Mouse (Mus musculus): Measurements from ENCODE around the gene Tmem147. TPM values are rescaled to one million over a fixed set of nuclear protein-coding genes. Genes with fewer than 3 reads are reported as not detected.
"Not testable (repeated sequence)": the region's sequence is repeated elsewhere in the genome, so short reads cannot be mapped to it uniquely, and the experiment has no call there.

The Tmem147 gene
- polyA plus RNA-seq, 1 experiment from 2014 or later, result 221 TPM

DNA sequence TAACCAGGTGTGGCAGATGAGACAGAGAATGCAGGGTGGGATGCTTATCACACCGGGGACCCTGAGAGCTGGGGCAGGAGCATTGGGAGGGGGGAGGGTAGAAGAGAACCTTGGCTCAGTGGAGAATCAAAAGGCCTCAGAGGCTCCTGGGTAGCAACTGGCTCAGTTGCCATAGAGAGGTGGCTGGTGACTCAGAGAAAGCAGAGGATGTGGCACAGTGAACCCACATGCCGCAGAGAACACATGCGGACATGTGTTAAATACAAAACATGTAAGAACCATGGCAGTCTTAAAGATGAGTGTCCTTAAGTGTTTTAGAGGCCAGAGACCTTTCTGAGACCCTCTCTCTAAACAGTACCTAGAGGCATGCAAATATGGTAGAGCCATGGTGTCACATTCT, 6.9 kb upstream of the Tmem147 start:
- H3K27ac ChIP-seq (replicated peaks), result no peak overlapping the region
- TF ChIP-seq CTCF (IDR thresholded peaks at IDR 0.05; ENCODE audit: low read depth) (no peak), EP300 (optimal IDR thresholded peaks at IDR 0.05) (no peak)
- no peak overlapping the region for H3K4me2 ChIP-seq (replicated peaks; ENCODE audit: low read depth)
- WGBS, result 79% methylated on average over 3 of the region's 3 CpGs
- H3K4me1 ChIP-seq (replicated peaks; ENCODE audit: control insufficient read depth, insufficient read depth), result no peaks in the 10 kb centered on the region
- H3K36me3 ChIP-seq (ENCODE audit: control insufficient read depth, insufficient read depth, low read length), result 0 out of 2 replicates have a peak, but pooled peaks cover 3% of the 10 kb centered on the region
- H3K9me3 ChIP-seq (ENCODE audit: control insufficient read depth, low read length), result no peaks in the 10 kb centered on the region
- H3K9ac ChIP-seq (ENCODE audit: low read length), result no peak overlapping the region
- DNase-seq (ENCODE audit: low spot score) (no peak), ATAC-seq (ENCODE audit: low FRiP score, low TSS enrichment) (no peak)
- no peak overlapping the region for H3K4me3 ChIP-seq (ENCODE audit: low read depth, low read length)
- no peaks in the 10 kb centered on the region for H3K27me3 ChIP-seq (ENCODE audit: control insufficient read depth, insufficient read depth, low read length)

- H3K36me3 ChIP-seq (ENCODE audit: control insufficient read depth, insufficient read depth, low read length); DNase-seq (ENCODE audit: low spot score); H3K4me1 ChIP-seq (replicated peaks; ENCODE audit: control insufficient read depth, insufficient read depth); H3K27me3 ChIP-seq (ENCODE audit: control insufficient read depth, insufficient read depth, low read length); H3K9me3 ChIP-seq (ENCODE audit: control insufficient read depth, low read length); ATAC-seq (ENCODE audit: low FRiP score, low TSS enrichment): not testable (repeated sequence)
- peak overlapping the region; percentile 74 for H3K4me3 ChIP-seq (ENCODE audit: low read depth, low read length)
- 19% methylated on average over 14 of the region's 22 CpGs for WGBS
- peak overlapping the region; percentile 85 for H3K27ac ChIP-seq (replicated peaks)
- peak overlapping the region; percentile 85 for H3K4me2 ChIP-seq (replicated peaks; ENCODE audit: low read depth)
- H3K9ac ChIP-seq (ENCODE audit: low read length), result peak overlapping the region; percentile 80
These were observed 853 bp upstream of the Tmem147 start for GRCm38 (mm10) chr7:30730064-30730722.

GRCm38 (mm10) chr7:30728739-30729395, 473 bp downstream of the Tmem147 start:
- TF ChIP-seq EP300 (optimal IDR thresholded peaks at IDR 0.05) (no peak), CTCF (IDR thresholded peaks at IDR 0.05; ENCODE audit: low read depth) (peak; percentile 43)
- peak overlapping the region; percentile 85 for H3K4me2 ChIP-seq (replicated peaks; ENCODE audit: low read depth)
- H3K36me3 ChIP-seq (ENCODE audit: control insufficient read depth, insufficient read depth, low read length), result no peaks in the 10 kb centered on the region
- peak; percentile 24 for ATAC-seq (ENCODE audit: low FRiP score, low TSS enrichment)
- H3K27me3 ChIP-seq (ENCODE audit: control insufficient read depth, insufficient read depth, low read length), result no peaks in the 10 kb centered on the region
- DNase-seq (ENCODE audit: low spot score), result no peak
- peak overlapping the region; percentile 74 for H3K4me3 ChIP-seq (ENCODE audit: low read depth, low read length)
- 6% methylated on average over 25 of the region's 26 CpGs for WGBS
- H3K4me1 ChIP-seq (replicated peaks; ENCODE audit: control insufficient read depth, insufficient read depth), result no peaks in the 10 kb centered on the region; the same call in 1 of the 2 replicates
- H3K9ac ChIP-seq (ENCODE audit: low read length), result peak overlapping the region; percentile 80
- H3K9me3 ChIP-seq (ENCODE audit: control insufficient read depth, low read length), result no peaks in the 10 kb centered on the region
- peak overlapping the region; percentile 85 for H3K27ac ChIP-seq (replicated peaks)

DNA sequence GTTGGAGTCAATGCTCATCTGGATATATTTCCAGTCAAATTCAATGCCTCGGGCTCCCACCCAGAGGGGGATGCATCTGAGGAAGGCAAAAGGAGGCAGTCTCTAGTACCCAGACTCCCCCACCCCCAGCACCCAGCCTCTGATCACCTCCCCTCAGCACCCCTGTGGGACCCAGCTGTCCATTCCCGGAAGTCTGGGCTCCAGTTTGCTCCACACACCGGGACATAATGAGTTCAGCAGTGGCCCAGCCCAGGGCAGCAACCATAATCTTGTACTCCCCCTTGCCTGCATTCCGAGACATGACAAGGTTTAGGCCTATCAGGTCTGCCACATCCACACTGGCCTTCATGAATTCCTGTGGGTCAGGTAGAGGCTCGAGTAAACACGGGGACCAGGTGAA, 1.1 kb downstream of the Tmem147 start:
- Histone ChIP-seq H3K36me3 (ENCODE audit: control insufficient read depth, insufficient read depth, low read length) (no peaks in the 10 kb centered on the region), H3K4me1 (replicated peaks; ENCODE audit: control insufficient read depth, insufficient read depth) (no peaks in the 10 kb centered on the region; the same call in 1 of the 2 replicates), H3K4me2 (replicated peaks; ENCODE audit: low read depth) (peak overlapping the region; percentile 85), H3K9ac (ENCODE audit: low read length) (peak overlapping the region; percentile 80), H3K27me3 (ENCODE audit: control insufficient read depth, insufficient read depth, low read length) (no peaks in the 10 kb centered on the region), H3K27ac (replicated peaks) (0 out of 2 replicates have a peak overlapping the region, but pooled peaks have one; percentile 8), H3K9me3 (ENCODE audit: control insufficient read depth, low read length) (no peaks in the 10 kb centered on the region), H3K4me3 (ENCODE audit: low read depth, low read length) (peak overlapping the region; percentile 74; the same call in 1 of the 2 replicates)
- DNase-seq (ENCODE audit: low spot score), result peak; percentile 41
- 60% methylated on average over 6 of the region's 6 CpGs for WGBS
- no peak for TF ChIP-seq EP300 (optimal IDR thresholded peaks at IDR 0.05)
- no peak for TF ChIP-seq CTCF (IDR thresholded peaks at IDR 0.05; ENCODE audit: low read depth)
- peak; percentile 11; the same call in 1 of the 2 replicates for ATAC-seq (ENCODE audit: low FRiP score, low TSS enrichment)

GRCm38 (mm10) chr7:30723274-30723953, 5.9 kb downstream of the Tmem147 start:
- no peak overlapping the region for H3K9ac ChIP-seq (ENCODE audit: low read length)
- no peak overlapping the region for H3K27ac ChIP-seq (replicated peaks)
- H3K4me1 ChIP-seq (replicated peaks; ENCODE audit: control insufficient read depth, insufficient read depth), result no peaks in the 10 kb centered on the region; the same call in 1 of the 2 replicates
- no peak overlapping the region for H3K4me3 ChIP-seq (ENCODE audit: low read depth, low read length)
- H3K9me3 ChIP-seq (ENCODE audit: control insufficient read depth, low read length), result no peaks in the 10 kb centered on the region
- WGBS, result 52% methylated on average over 6 of the region's 6 CpGs
- no peak for DNase-seq (ENCODE audit: low spot score)
- no peak overlapping the region for H3K4me2 ChIP-seq (replicated peaks; ENCODE audit: low read depth)
- no peaks in the 10 kb centered on the region for H3K27me3 ChIP-seq (ENCODE audit: control insufficient read depth, insufficient read depth, low read length)
- no peak for ATAC-seq (ENCODE audit: low FRiP score, low TSS enrichment)
- TF ChIP-seq CTCF (IDR thresholded peaks at IDR 0.05; ENCODE audit: low read depth) (no peak), EP300 (optimal IDR thresholded peaks at IDR 0.05) (no peak)
- H3K36me3 ChIP-seq (ENCODE audit: control insufficient read depth, insufficient read depth, low read length), result no peaks in the 10 kb centered on the region

Measured in stomach, postnatal 0 days (tissue).